Mouse (Mus musculus): ENCODE data around the gene Sdk1.

DNA sequence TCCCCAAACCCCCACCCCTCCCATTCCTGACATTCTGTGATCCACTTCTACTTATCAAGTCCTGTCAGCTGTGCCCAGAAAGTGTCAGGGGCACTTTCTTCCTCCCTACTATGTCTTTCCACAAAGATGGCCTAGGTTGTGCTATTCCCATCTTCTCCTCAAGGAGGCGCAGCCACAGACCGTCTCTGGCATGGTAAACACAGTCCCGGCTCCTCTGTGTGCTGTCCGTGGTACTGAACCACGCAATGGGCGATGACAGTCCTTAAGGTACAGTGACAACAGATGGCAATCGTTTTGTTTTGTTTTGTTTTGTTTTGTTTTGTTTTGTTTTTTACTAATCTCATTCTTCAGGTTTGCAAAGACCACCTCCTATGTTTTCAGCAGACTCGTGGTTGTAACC, 743.7 kb downstream of the Sdk1 start:
- TF ChIP-seq GATA1 (IDR thresholded peaks at IDR 0.05; ENCODE audit: borderline replicate concordance, low read length) = no peak
- TF ChIP-seq FLI1 (IDR thresholded peaks at IDR 0.05; ENCODE audit: low read length) = no peak

Measured in megakaryocyte, embryonic 14.5 days (primary cell).